Mouse (Mus musculus) cortical plate, adult 2 months (tissue): Measurements from ENCODE around the gene Socs3.

Experiments
- CTCF ChIP-seq: fragments of 200-500 bp; IDR thresholded peaks from 2 replicates; pipeline ENCODE4 v1.5.1; 2011; ENCODE audit warnings: mild to moderate bottlenecking, control low read depth, low read length; ENCODE audit not compliant: insufficient read depth; ENCODE audit errors: extremely low read depth
- POLR2A ChIP-seq: fragments of 200-500 bp; IDR thresholded peaks from 2 replicates; pipeline ENCODE4 v1.6.1; 2011; ENCODE audit warnings: mild to moderate bottlenecking, low read length, control low read depth; ENCODE audit not compliant: insufficient read depth; ENCODE audit errors: extremely low read depth

GRCm38 (mm10) chr11:117966506-117967100 lies 3.2 kb downstream of the Socs3 start:
- TF ChIP-seq CTCF (no peak), POLR2A (no peak)
